Mouse (Mus musculus) lung, postnatal 0 days (tissue): ENCODE data around the gene Scimp. TPM values are rescaled to one million over a fixed set of nuclear protein-coding genes. Genes with fewer than 3 reads are reported as not detected.
"Not testable (repeated sequence)": the region's sequence is repeated elsewhere in the genome, so short reads cannot be mapped to it uniquely, and the experiment has no call there.

Experiments used
- ATAC-seq: fragments of 200-750 bp; cut with Nextera tagmentation; 2 replicates; pipeline ENCODE4 v1.8.0; 2017; ENCODE audit warnings: moderate library complexity
- DNase-seq: peaks from one replicate; pipeline ENCODE4 v3.0.0-alpha.2; 2016; ENCODE audit warnings: low spot score
- H3K27ac ChIP-seq: fragments of 300-500 bp; sonication (generic); 2 replicates; pipeline ENCODE4 v1.5.1; 2014; ENCODE audit warnings: antibody characterized with exemption, mild to moderate bottlenecking, low read length, mixed read lengths
- H3K27me3 ChIP-seq: fragments of 300-500 bp; sonication (generic); replicated peaks from 2 replicates; pipeline ENCODE4 v1.6.1; 2014; ENCODE audit warnings: low read length, mixed read lengths; ENCODE audit not compliant: insufficient read depth
- H3K36me3 ChIP-seq: fragments of 300-500 bp; sonication (generic); 2 replicates; pipeline ENCODE4 v1.6.1; 2014; ENCODE audit warnings: low read length, mixed read lengths; ENCODE audit not compliant: insufficient read depth
- H3K4me1 ChIP-seq: fragments of 300-500 bp; sonication (generic); 2 replicates; pipeline ENCODE4 v1.6.1; 2014; ENCODE audit warnings: antibody characterized with exemption, low read depth, low read length, mixed read lengths; ENCODE audit not compliant: insufficient read depth
- H3K4me2 ChIP-seq: fragments of 300-500 bp; sonication (generic); replicated peaks from 2 replicates; pipeline ENCODE4 v1.6.1; 2014; ENCODE audit warnings: low read depth, mild to moderate bottlenecking, low read length, moderate library complexity, mixed read lengths
- H3K4me3 ChIP-seq: fragments of 300-500 bp; sonication (generic); 2 replicates; pipeline ENCODE4 v1.5.1; 2014; ENCODE audit warnings: low read depth, low read length
- H3K9ac ChIP-seq: fragments of 300-500 bp; sonication (generic); replicated peaks from 2 replicates; pipeline ENCODE4 v1.6.1; 2014; ENCODE audit warnings: low read depth, mild to moderate bottlenecking
- H3K9me3 ChIP-seq: fragments of 300-500 bp; sonication (generic); 2 replicates; pipeline ENCODE4 v1.6.1; 2016; ENCODE audit warnings: low read length, mixed read lengths
- CTCF ChIP-seq: IDR thresholded peaks from 2 replicates; pipeline ENCODE4 v1.5.1; 2016; ENCODE audit warnings: antibody characterized with exemption, mild to moderate bottlenecking
- EP300 ChIP-seq: IDR thresholded peaks from 2 replicates; pipeline ENCODE4 v1.6.1; 2016; ENCODE audit warnings: antibody characterized with exemption, mild to moderate bottlenecking, control low read depth
- WGBS: fragments of 180-500 bp; shearing (Covaris S2); extraction: QIAGEN DNeasy Blood & Tissue Kit; methylation state at CpG from one replicate; pipeline ENCODE4 v1.1.7; 2014; 5-methylcytosine and 5-hydroxymethylcytosine counted together
- polyA plus RNA-seq: library from polyadenylated mRNA; unstranded; fragments of >200 nt; fragmentation: Nextera tagmentation; extraction: Ambion mirVana; gene quantifications from 2 replicates; pipeline ENCODE4 v1.2.1, GENCODE M21; 2015

Gene Scimp
- polyA plus RNA-seq, 1 experiment from 2014 or later: 2.1 TPM

- TF ChIP-seq EP300 (no peak), CTCF (no peak)
- no peak overlapping the region for H3K9ac ChIP-seq
- H3K27me3 ChIP-seq: no peaks in the 10 kb centered on the region
- no peak for ATAC-seq
- H3K4me2 ChIP-seq: no peak overlapping the region
- H3K27ac ChIP-seq: no peak overlapping the region
- no peak overlapping the region for H3K4me3 ChIP-seq
- peak; percentile 40 for DNase-seq
- no peaks in the 10 kb centered on the region for H3K9me3 ChIP-seq
- no peaks in the 10 kb centered on the region for H3K36me3 ChIP-seq
- 58% methylated on average over 11 of the region's 11 CpGs for WGBS
- H3K4me1 ChIP-seq: no peaks in the 10 kb centered on the region
Observed at GRCm38 (mm10) chr11:70787052-70787451, 25.3 kb downstream of the Scimp start.

GRCm38 (mm10) chr11:70785908-70786307, 26.5 kb downstream of the Scimp start:
- Histone ChIP-seq H3K4me2 (no peak overlapping the region), H3K27me3 (no peaks in the 10 kb centered on the region), H3K4me1 (no peaks in the 10 kb centered on the region), H3K9ac (no peak overlapping the region), H3K27ac (no peak overlapping the region), H3K36me3 (no peaks in the 10 kb centered on the region), H3K4me3 (no peak overlapping the region), H3K9me3 (no peaks in the 10 kb centered on the region)
- WGBS: 45% methylated on average over 2 of the region's 2 CpGs
- no peak for DNase-seq
- no peak for ATAC-seq
- no peak for TF ChIP-seq EP300
- no peak for TF ChIP-seq CTCF

- not testable (repeated sequence) for ATAC-seq
- 28% methylated on average over 6 of the region's 6 CpGs for WGBS
Observed at GRCm38 (mm10) chr11:70778058-70778457, 34.3 kb downstream of the Scimp start.

GRCm38 (mm10) chr11:70777634-70778033, 34.8 kb downstream of the Scimp start:
- 56% methylated on average over 6 of the region's 6 CpGs for WGBS
- peak; percentile 33 for ATAC-seq
- no peak overlapping the region for H3K4me2 ChIP-seq

More at GRCm38 (mm10) chr11:70778058-70778457, 34.3 kb downstream of the Scimp start:
- not testable (repeated sequence) for H3K4me2 ChIP-seq, H3K27ac ChIP-seq, H3K27me3 ChIP-seq, H3K36me3 ChIP-seq, H3K4me1 ChIP-seq, H3K9ac ChIP-seq, H3K4me3 ChIP-seq, H3K9me3 ChIP-seq
- TF ChIP-seq CTCF: peak; percentile 62
- peak; percentile 77 for DNase-seq

GRCm38 (mm10) chr11:70776830-70777571, 35.4 kb downstream of the Scimp start:
- H3K4me1 ChIP-seq: no peaks in the 10 kb centered on the region
- DNase-seq: peak; percentile 91
- no peaks in the 10 kb centered on the region for H3K36me3 ChIP-seq
- 29% methylated on average over 17 of the region's 17 CpGs for WGBS
- H3K9ac ChIP-seq: no peak overlapping the region
- TF ChIP-seq CTCF: peak; percentile 89
- TF ChIP-seq EP300: no peak
- no peaks in the 10 kb centered on the region for H3K27me3 ChIP-seq
- H3K4me2 ChIP-seq: no peak overlapping the region
- ATAC-seq: peak; percentile 89
- no peak overlapping the region for H3K4me3 ChIP-seq
- no peak overlapping the region for H3K27ac ChIP-seq
- H3K9me3 ChIP-seq: no peaks in the 10 kb centered on the region

More at GRCm38 (mm10) chr11:70777634-70778033, 34.8 kb downstream of the Scimp start:
- Histone ChIP-seq H3K4me1 (no peaks in the 10 kb centered on the region), H3K9me3 (no peaks in the 10 kb centered on the region), H3K27ac (no peak overlapping the region), H3K4me3 (no peak overlapping the region), H3K9ac (no peak overlapping the region), H3K27me3 (no peaks in the 10 kb centered on the region), H3K36me3 (no peaks in the 10 kb centered on the region)
- TF ChIP-seq EP300: no peak
- no peak for TF ChIP-seq CTCF
- DNase-seq: no peak

- Histone ChIP-seq H3K9me3 (no peaks in the 10 kb centered on the region), H3K36me3 (no peaks in the 10 kb centered on the region), H3K9ac (no peak overlapping the region), H3K4me2 (no peak overlapping the region), H3K27me3 (no peaks in the 10 kb centered on the region), H3K4me3 (no peak overlapping the region), H3K4me1 (no peaks in the 10 kb centered on the region), H3K27ac (no peak overlapping the region)
- WGBS: 92% methylated on average over 3 of the region's 3 CpGs
- ATAC-seq: no peak
- no peak for TF ChIP-seq CTCF
- no peak for TF ChIP-seq EP300
- no peak for DNase-seq
Observed at GRCm38 (mm10) chr11:70770804-70771203, 41.6 kb downstream of the Scimp start.
